Mouse (Mus musculus): ENCODE measurements at regions not wholly inside any gene's neighbourhood (a gene's known extent, or its start where the extent isn't known, plus 50 kb on each side); places are given as distances from the start of the nearest gene placed in this dataset.

- H3K9me3 ChIP-seq (replicated peaks; ENCODE audit: control insufficient read depth, low read length) = no peaks in the 10 kb centered on the region
- ATAC-seq (ENCODE audit: low read depth) = no peak
Measured at GRCm38 (mm10) chr4:131132201-131132600, 188.0 kb downstream of the Matn1 start.

GRCm38 (mm10) chr4:131132781-131133180 is 188.6 kb downstream of the Matn1 start:
- Histone ChIP-seq H3K36me3 (ENCODE audit: control insufficient read depth, insufficient read depth) (no peaks in the 10 kb centered on the region), H3K4me2 (ENCODE audit: low read depth, low read length) (no peak overlapping the region), H3K27me3 (ENCODE audit: control insufficient read depth, insufficient read depth, low read depth, low read length) (no peaks in the 10 kb centered on the region), H3K4me3 (ENCODE audit: low read depth, low read length) (no peak overlapping the region), H3K4me1 (ENCODE audit: control insufficient read depth, low read depth, low read length) (no peaks in the 10 kb centered on the region), H3K9ac (ENCODE audit: low read depth, low read length) (no peak overlapping the region), H3K27ac (ENCODE audit: low read length) (no peak overlapping the region), H3K9me3 (replicated peaks; ENCODE audit: control insufficient read depth, low read length) (no peaks in the 10 kb centered on the region)
- 49% methylated on average over 9 of the region's 9 CpGs for WGBS (ENCODE audit: insufficient replicate concordance)
- no peak for ATAC-seq (ENCODE audit: low read depth)

More at GRCm38 (mm10) chr4:131132201-131132600, 188.0 kb downstream of the Matn1 start:
- Histone ChIP-seq H3K4me2 (ENCODE audit: low read depth, low read length) (no peak overlapping the region), H3K4me1 (ENCODE audit: control insufficient read depth, low read depth, low read length) (no peaks in the 10 kb centered on the region), H3K4me3 (ENCODE audit: low read depth, low read length) (no peak overlapping the region), H3K27ac (ENCODE audit: low read length) (no peak overlapping the region), H3K27me3 (ENCODE audit: control insufficient read depth, insufficient read depth, low read depth, low read length) (no peaks in the 10 kb centered on the region), H3K9ac (ENCODE audit: low read depth, low read length) (no peak overlapping the region), H3K36me3 (ENCODE audit: control insufficient read depth, insufficient read depth) (no peaks in the 10 kb centered on the region)
- WGBS (ENCODE audit: insufficient replicate concordance) = 8% methylated on average over 1 of the region's 1 CpGs

- H3K4me2 ChIP-seq (ENCODE audit: low read depth, low read length) = no peak overlapping the region
- no peak overlapping the region for H3K9ac ChIP-seq (ENCODE audit: low read depth, low read length)
- H3K4me3 ChIP-seq (ENCODE audit: low read depth, low read length) = no peak overlapping the region
- no peaks in the 10 kb centered on the region for H3K36me3 ChIP-seq (ENCODE audit: control insufficient read depth, insufficient read depth)
- no peaks in the 10 kb centered on the region for H3K9me3 ChIP-seq (replicated peaks; ENCODE audit: control insufficient read depth, low read length)
- no peaks in the 10 kb centered on the region for H3K27me3 ChIP-seq (ENCODE audit: control insufficient read depth, insufficient read depth, low read depth, low read length)
- H3K27ac ChIP-seq (ENCODE audit: low read length) = no peak overlapping the region
- WGBS (ENCODE audit: insufficient replicate concordance) = 38% methylated on average over 4 of the region's 4 CpGs
- no peaks in the 10 kb centered on the region for H3K4me1 ChIP-seq (ENCODE audit: control insufficient read depth, low read depth, low read length)
- no peak for ATAC-seq (ENCODE audit: low read depth)
Measured at GRCm38 (mm10) chr4:131135841-131136240, 191.7 kb downstream of the Matn1 start.

- Histone ChIP-seq H3K36me3 (ENCODE audit: control insufficient read depth, insufficient read depth) (no peaks in the 10 kb centered on the region), H3K9me3 (replicated peaks; ENCODE audit: control insufficient read depth, low read length) (no peaks in the 10 kb centered on the region), H3K4me2 (ENCODE audit: low read depth, low read length) (no peak overlapping the region), H3K27me3 (ENCODE audit: control insufficient read depth, insufficient read depth, low read depth, low read length) (no peaks in the 10 kb centered on the region), H3K27ac (ENCODE audit: low read length) (no peak overlapping the region), H3K9ac (ENCODE audit: low read depth, low read length) (no peak overlapping the region), H3K4me3 (ENCODE audit: low read depth, low read length) (no peak overlapping the region), H3K4me1 (ENCODE audit: control insufficient read depth, low read depth, low read length) (no peaks in the 10 kb centered on the region)
- no peak for ATAC-seq (ENCODE audit: low read depth)
- WGBS (ENCODE audit: insufficient replicate concordance) = 79% methylated on average over 13 of the region's 13 CpGs
Measured at GRCm38 (mm10) chr4:131138891-131139290, 194.7 kb downstream of the Matn1 start.

GRCm38 (mm10) chr4:131141890-131142465 is 197.8 kb downstream of the Matn1 start:
- Histone ChIP-seq H3K9me3 (replicated peaks; ENCODE audit: control insufficient read depth, low read length) (no peaks in the 10 kb centered on the region), H3K4me1 (ENCODE audit: control insufficient read depth, low read depth, low read length) (no peaks in the 10 kb centered on the region), H3K27ac (ENCODE audit: low read length) (no peak overlapping the region), H3K4me3 (ENCODE audit: low read depth, low read length) (no peak overlapping the region), H3K4me2 (ENCODE audit: low read depth, low read length) (no peak overlapping the region), H3K9ac (ENCODE audit: low read depth, low read length) (no peak overlapping the region), H3K36me3 (ENCODE audit: control insufficient read depth, insufficient read depth) (no peaks in the 10 kb centered on the region), H3K27me3 (ENCODE audit: control insufficient read depth, insufficient read depth, low read depth, low read length) (no peaks in the 10 kb centered on the region)
- ATAC-seq (ENCODE audit: low read depth) = no peak
- 77% methylated on average over 17 of the region's 17 CpGs for WGBS (ENCODE audit: insufficient replicate concordance)

- no peak for ATAC-seq (ENCODE audit: low read depth)
- Histone ChIP-seq H3K4me3 (ENCODE audit: low read depth, low read length) (no peak overlapping the region), H3K27ac (ENCODE audit: low read length) (no peak overlapping the region), H3K4me2 (ENCODE audit: low read depth, low read length) (no peak overlapping the region), H3K4me1 (ENCODE audit: control insufficient read depth, low read depth, low read length) (no peaks in the 10 kb centered on the region), H3K9ac (ENCODE audit: low read depth, low read length) (no peak overlapping the region), H3K36me3 (ENCODE audit: control insufficient read depth, insufficient read depth) (no peaks in the 10 kb centered on the region), H3K27me3 (ENCODE audit: control insufficient read depth, insufficient read depth, low read depth, low read length) (no peaks in the 10 kb centered on the region), H3K9me3 (replicated peaks; ENCODE audit: control insufficient read depth, low read length) (no peaks in the 10 kb centered on the region)
- 39% methylated on average over 1 of the region's 1 CpGs for WGBS (ENCODE audit: insufficient replicate concordance)
Measured at GRCm38 (mm10) chr4:131145507-131145906, 201.3 kb downstream of the Matn1 start.

- Histone ChIP-seq H3K27ac (ENCODE audit: low read length) (no peak overlapping the region), H3K36me3 (ENCODE audit: control insufficient read depth, insufficient read depth) (no peaks in the 10 kb centered on the region), H3K27me3 (ENCODE audit: control insufficient read depth, insufficient read depth, low read depth, low read length) (no peaks in the 10 kb centered on the region), H3K4me3 (ENCODE audit: low read depth, low read length) (no peak overlapping the region), H3K4me1 (ENCODE audit: control insufficient read depth, low read depth, low read length) (no peaks in the 10 kb centered on the region), H3K9ac (ENCODE audit: low read depth, low read length) (no peak overlapping the region), H3K9me3 (replicated peaks; ENCODE audit: control insufficient read depth, low read length) (no peaks in the 10 kb centered on the region), H3K4me2 (ENCODE audit: low read depth, low read length) (no peak overlapping the region)
- 57% methylated on average over 16 of the region's 16 CpGs for WGBS (ENCODE audit: insufficient replicate concordance)
- ATAC-seq (ENCODE audit: low read depth) = no peak
Measured at GRCm38 (mm10) chr4:131148042-131148747, 204.0 kb downstream of the Matn1 start.

- H3K9ac ChIP-seq (ENCODE audit: low read depth, low read length) = no peak overlapping the region
- no peaks in the 10 kb centered on the region for H3K9me3 ChIP-seq (replicated peaks; ENCODE audit: control insufficient read depth, low read length)
- H3K4me1 ChIP-seq (ENCODE audit: control insufficient read depth, low read depth, low read length) = no peaks in the 10 kb centered on the region
- no peaks in the 10 kb centered on the region for H3K27me3 ChIP-seq (ENCODE audit: control insufficient read depth, insufficient read depth, low read depth, low read length)
- no peak overlapping the region for H3K4me3 ChIP-seq (ENCODE audit: low read depth, low read length)
- H3K36me3 ChIP-seq (ENCODE audit: control insufficient read depth, insufficient read depth) = no peaks in the 10 kb centered on the region
- no peak overlapping the region for H3K4me2 ChIP-seq (ENCODE audit: low read depth, low read length)
- WGBS (ENCODE audit: insufficient replicate concordance) = 41% methylated on average over 5 of the region's 5 CpGs
- no peak for ATAC-seq (ENCODE audit: low read depth)
- H3K27ac ChIP-seq (ENCODE audit: low read length) = no peak overlapping the region
Measured at GRCm38 (mm10) chr4:131149466-131149865, 205.3 kb downstream of the Matn1 start.

- Histone ChIP-seq H3K36me3 (ENCODE audit: control insufficient read depth, insufficient read depth) (no peaks in the 10 kb centered on the region), H3K9ac (ENCODE audit: low read depth, low read length) (no peak overlapping the region), H3K9me3 (replicated peaks; ENCODE audit: control insufficient read depth, low read length) (no peaks in the 10 kb centered on the region), H3K4me1 (ENCODE audit: control insufficient read depth, low read depth, low read length) (no peaks in the 10 kb centered on the region), H3K4me3 (ENCODE audit: low read depth, low read length) (no peak overlapping the region), H3K27me3 (ENCODE audit: control insufficient read depth, insufficient read depth, low read depth, low read length) (no peaks in the 10 kb centered on the region), H3K27ac (ENCODE audit: low read length) (no peak overlapping the region), H3K4me2 (ENCODE audit: low read depth, low read length) (no peak overlapping the region)
- ATAC-seq (ENCODE audit: low read depth) = no peak
- WGBS (ENCODE audit: insufficient replicate concordance) = 47% methylated on average over 5 of the region's 5 CpGs
Measured at GRCm38 (mm10) chr4:131159712-131160111, 215.5 kb downstream of the Matn1 start.

Data from liver, embryonic 16.5 days (tissue).